Mouse (Mus musculus) heart, embryonic 11.5 days (tissue): ENCODE measurements at regions not wholly inside any gene's neighbourhood (a gene's known extent, or its start where the extent isn't known, plus 50 kb on each side); places are given as distances from the start of the nearest gene placed in this dataset.
"Not testable (repeated sequence)": the region's sequence is repeated elsewhere in the genome, so short reads cannot be mapped to it uniquely, and the experiment has no call there.

ENCODE experiments used
- ATAC-seq: fragments of 200-750 bp; cut with Nextera tagmentation; replicated peaks from 2 replicates; pipeline ENCODE4 v1.8.0; 2017; ENCODE audit warnings: moderate library complexity; ENCODE audit not compliant: insufficient number of reproducible peaks, low FRiP score, low TSS enrichment
- H3K27ac ChIP-seq: fragments of 300-500 bp; sonication (generic); 2 replicates; pipeline ENCODE4 v1.5.1; 2014; ENCODE audit warnings: mild to moderate bottlenecking, low read depth, low read length
- H3K27me3 ChIP-seq: fragments of 300-500 bp; sonication (generic); 2 replicates; pipeline ENCODE4 v1.6.1; 2014; ENCODE audit warnings: mild to moderate bottlenecking, low read length, mixed read lengths; ENCODE audit not compliant: control insufficient read depth, insufficient read depth
- H3K36me3 ChIP-seq: fragments of 300-500 bp; sonication (generic); 2 replicates; pipeline ENCODE4 v1.6.1; 2014; ENCODE audit warnings: mild to moderate bottlenecking, low read length, moderate library complexity, mixed read lengths; ENCODE audit not compliant: control insufficient read depth, insufficient read depth
- H3K4me1 ChIP-seq: fragments of 300-500 bp; sonication (generic); 2 replicates; pipeline ENCODE4 v1.6.1; 2014; ENCODE audit warnings: low read length; ENCODE audit not compliant: control insufficient read depth, insufficient read depth
- H3K4me2 ChIP-seq: fragments of 300-500 bp; sonication (generic); 2 replicates; pipeline ENCODE4 v1.6.1; 2014; ENCODE audit warnings: mild to moderate bottlenecking, moderate library complexity
- H3K4me3 ChIP-seq: fragments of 300-500 bp; sonication (generic); 2 replicates; pipeline ENCODE4 v1.5.1; 2014; ENCODE audit warnings: low read depth, low read length
- H3K9ac ChIP-seq: fragments of 300-500 bp; sonication (generic); 2 replicates; pipeline ENCODE4 v1.6.1; 2014; ENCODE audit warnings: mild to moderate bottlenecking, low read depth, low read length, moderate library complexity
- H3K9me3 ChIP-seq: fragments of 300-500 bp; sonication (generic); replicated peaks from 2 replicates; pipeline ENCODE4 v1.6.1; 2016; ENCODE audit warnings: low read length; ENCODE audit not compliant: control insufficient read depth
- WGBS: fragments of 180-500 bp; shearing (Covaris S2); extraction: QIAGEN DNeasy Blood & Tissue Kit; methylation state at CpG from one replicate; pipeline ENCODE4 v1.1.7; 2014; ENCODE audit not compliant: insufficient replicate concordance; 5-methylcytosine and 5-hydroxymethylcytosine counted together

DNA sequence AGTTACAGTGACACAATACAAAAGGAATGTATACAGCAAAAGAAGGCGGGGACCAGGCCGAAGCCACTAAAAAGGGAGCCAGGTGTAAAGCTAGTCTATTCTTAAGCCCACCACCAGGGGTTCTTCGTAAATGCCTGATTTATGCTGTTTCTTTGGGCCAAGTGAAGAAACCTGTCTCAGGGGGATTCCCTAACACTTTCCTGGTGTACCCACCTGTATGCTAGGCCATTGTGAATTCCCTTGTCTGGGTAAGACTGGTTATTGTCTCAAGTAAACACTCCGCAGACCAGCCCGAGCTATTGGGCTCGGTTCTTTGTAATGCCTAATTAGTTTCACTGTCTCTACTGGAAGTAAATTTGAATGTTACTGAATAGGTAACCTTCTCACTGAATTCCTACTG, 722.3 kb upstream of the Impad1 start:
- not testable (repeated sequence) for ATAC-seq, H3K9ac ChIP-seq, H3K27me3 ChIP-seq, H3K4me1 ChIP-seq, H3K36me3 ChIP-seq, H3K4me2 ChIP-seq, H3K9me3 ChIP-seq, H3K27ac ChIP-seq, H3K4me3 ChIP-seq
- 78% methylated on average over 6 of the region's 6 CpGs for WGBS

- H3K4me1 ChIP-seq, result no peaks in the 10 kb centered on the region
- H3K9ac ChIP-seq, result no peak overlapping the region
- no peaks in the 10 kb centered on the region for H3K9me3 ChIP-seq
- no peak overlapping the region for H3K4me3 ChIP-seq
- ATAC-seq, result no peak
- no peak overlapping the region for H3K27ac ChIP-seq
- H3K4me2 ChIP-seq, result no peak overlapping the region
- no peaks in the 10 kb centered on the region for H3K36me3 ChIP-seq
- no peaks in the 10 kb centered on the region for H3K27me3 ChIP-seq
These were observed 718.6 kb upstream of the Impad1 start for GRCm38 (mm10) chr4:5511743-5512142.

DNA sequence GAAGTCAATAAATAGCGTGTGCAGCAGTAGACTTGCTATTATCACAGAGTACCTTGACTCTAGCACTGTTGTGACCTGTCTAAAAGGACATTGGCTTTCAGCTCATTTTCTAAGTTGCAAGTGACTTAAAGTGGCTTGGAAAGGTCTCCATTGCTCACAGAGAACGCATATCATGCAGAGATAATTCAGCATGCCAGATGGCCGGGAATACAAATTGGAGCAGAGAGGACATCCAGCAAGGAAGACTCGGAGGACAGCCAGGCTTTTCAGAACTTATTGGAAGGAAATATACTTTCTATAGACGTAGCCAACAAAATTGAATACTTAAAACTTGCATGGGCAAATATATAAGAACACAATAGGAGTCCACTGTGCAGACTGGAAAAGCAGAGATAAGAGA, 716.2 kb upstream of the Impad1 start:
- Histone ChIP-seq H3K4me3 (no peak overlapping the region), H3K27me3 (no peaks in the 10 kb centered on the region), H3K4me1 (no peaks in the 10 kb centered on the region), H3K9me3 (no peaks in the 10 kb centered on the region), H3K27ac (no peak overlapping the region), H3K36me3 (no peaks in the 10 kb centered on the region), H3K9ac (no peak overlapping the region), H3K4me2 (no peak overlapping the region)
- 74% methylated on average over 5 of the region's 5 CpGs for WGBS
- ATAC-seq, result no peak

DNA sequence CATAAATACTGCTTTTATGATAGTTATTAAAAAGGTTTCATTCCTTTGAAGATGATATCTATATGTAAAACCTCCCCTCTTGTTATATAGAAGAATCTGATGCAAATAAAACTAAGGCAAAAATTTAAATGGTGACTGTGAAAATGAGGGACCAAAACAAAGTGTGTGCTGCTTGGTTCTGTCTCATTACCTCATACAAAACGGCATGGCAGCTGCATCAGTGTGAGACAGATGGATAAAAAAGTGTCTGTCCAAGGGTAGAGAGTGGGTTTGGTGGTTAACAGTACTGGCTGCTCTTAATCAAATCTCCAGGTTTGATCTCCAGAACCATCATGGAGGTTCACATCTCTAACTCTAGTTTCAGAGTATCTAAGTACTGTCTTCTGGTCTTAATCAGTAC, 701.9 kb upstream of the Impad1 start:
- Histone ChIP-seq H3K4me2 (no peak overlapping the region), H3K27me3 (no peaks in the 10 kb centered on the region), H3K27ac (no peak overlapping the region), H3K4me1 (no peaks in the 10 kb centered on the region), H3K4me3 (no peak overlapping the region), H3K9me3 (no peaks in the 10 kb centered on the region), H3K36me3 (no peaks in the 10 kb centered on the region), H3K9ac (no peak overlapping the region)
- 72% methylated on average over 1 of the region's 1 CpGs for WGBS
- no peak for ATAC-seq

DNA sequence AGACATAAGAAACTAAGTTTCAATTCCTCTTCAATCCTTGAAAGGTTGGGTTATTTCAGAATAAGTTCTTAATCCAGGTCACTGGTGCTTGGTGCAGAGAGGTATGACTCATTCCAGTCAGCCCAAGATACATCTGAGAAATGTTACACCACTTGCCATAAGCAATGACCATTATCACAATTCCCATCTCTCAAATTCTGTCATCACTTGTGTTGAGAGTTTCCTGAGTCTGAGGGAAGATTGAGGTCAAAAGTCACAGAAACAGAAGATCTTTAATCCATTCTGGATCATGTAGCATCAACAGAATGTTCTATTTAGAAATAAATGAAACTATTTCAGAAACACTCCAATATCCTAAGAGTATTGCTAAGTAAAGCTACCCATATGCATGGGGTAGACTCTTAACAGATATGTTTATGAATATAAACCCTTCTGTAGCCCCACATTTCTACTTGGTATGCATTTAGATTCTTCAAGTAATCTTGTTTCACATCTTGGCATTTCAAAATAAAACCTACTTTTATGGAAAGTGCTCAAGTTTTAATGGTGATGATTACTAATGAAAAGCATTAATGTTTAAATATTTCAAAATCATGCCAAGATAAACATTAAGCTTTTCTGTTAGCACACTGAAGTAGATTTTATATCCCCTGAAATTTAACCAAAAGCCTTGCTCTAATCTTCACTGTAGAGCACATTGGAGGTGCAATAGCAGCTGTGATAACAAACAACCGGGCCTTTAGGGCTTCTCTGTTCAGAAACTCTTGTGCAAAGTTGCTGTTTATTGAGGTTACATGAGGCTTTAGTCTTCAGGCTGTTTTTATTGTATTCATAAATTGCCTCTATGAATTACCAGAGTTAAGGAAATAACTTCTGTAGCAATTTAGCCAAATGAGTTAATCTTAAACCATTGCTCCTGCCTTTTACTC, 701.2 kb upstream of the Impad1 start:
- Histone ChIP-seq H3K9me3 (no peaks in the 10 kb centered on the region), H3K9ac (no peak overlapping the region), H3K36me3 (no peaks in the 10 kb centered on the region), H3K4me2 (no peak overlapping the region), H3K27ac (no peak overlapping the region), H3K27me3 (no peaks in the 10 kb centered on the region), H3K4me1 (no peaks in the 10 kb centered on the region), H3K4me3 (no peak overlapping the region)
- ATAC-seq, result no peak
- WGBS, result 56% methylated on average over 1 of the region's 1 CpGs

GRCm38 (mm10) chr4:5486786-5487185, 693.6 kb upstream of the Impad1 start:
- Histone ChIP-seq H3K9me3 (no peaks in the 10 kb centered on the region), H3K27me3 (no peaks in the 10 kb centered on the region), H3K4me1 (no peaks in the 10 kb centered on the region), H3K4me3 (no peak overlapping the region), H3K9ac (no peak overlapping the region), H3K27ac (no peak overlapping the region), H3K36me3 (no peaks in the 10 kb centered on the region), H3K4me2 (no peak overlapping the region)
- 75% methylated on average over 2 of the region's 2 CpGs for WGBS
- no peak for ATAC-seq

- WGBS, result 36% methylated on average over 3 of the region's 3 CpGs
- Histone ChIP-seq H3K9me3 (no peaks in the 10 kb centered on the region), H3K27ac (no peak overlapping the region), H3K9ac (no peak overlapping the region), H3K4me2 (no peak overlapping the region), H3K4me3 (no peak overlapping the region), H3K36me3 (no peaks in the 10 kb centered on the region), H3K27me3 (no peaks in the 10 kb centered on the region), H3K4me1 (no peaks in the 10 kb centered on the region)
- no peak for ATAC-seq
These were observed 678.9 kb upstream of the Impad1 start for GRCm38 (mm10) chr4:5471891-5472558.

GRCm38 (mm10) chr4:5459028-5459695, 666.0 kb upstream of the Impad1 start:
- no peaks in the 10 kb centered on the region for H3K9me3 ChIP-seq
- ATAC-seq, result no peak

More at GRCm38 (mm10) chr4:5459028-5459695, 666.0 kb upstream of the Impad1 start:
- Histone ChIP-seq H3K9ac (no peak overlapping the region), H3K4me3 (no peak overlapping the region), H3K27me3 (no peaks in the 10 kb centered on the region), H3K27ac (no peak overlapping the region), H3K4me1 (no peaks in the 10 kb centered on the region), H3K36me3 (no peaks in the 10 kb centered on the region), H3K4me2 (no peak overlapping the region)
